Mouse (Mus musculus): ENCODE results near the gene Il9r.

DNA sequence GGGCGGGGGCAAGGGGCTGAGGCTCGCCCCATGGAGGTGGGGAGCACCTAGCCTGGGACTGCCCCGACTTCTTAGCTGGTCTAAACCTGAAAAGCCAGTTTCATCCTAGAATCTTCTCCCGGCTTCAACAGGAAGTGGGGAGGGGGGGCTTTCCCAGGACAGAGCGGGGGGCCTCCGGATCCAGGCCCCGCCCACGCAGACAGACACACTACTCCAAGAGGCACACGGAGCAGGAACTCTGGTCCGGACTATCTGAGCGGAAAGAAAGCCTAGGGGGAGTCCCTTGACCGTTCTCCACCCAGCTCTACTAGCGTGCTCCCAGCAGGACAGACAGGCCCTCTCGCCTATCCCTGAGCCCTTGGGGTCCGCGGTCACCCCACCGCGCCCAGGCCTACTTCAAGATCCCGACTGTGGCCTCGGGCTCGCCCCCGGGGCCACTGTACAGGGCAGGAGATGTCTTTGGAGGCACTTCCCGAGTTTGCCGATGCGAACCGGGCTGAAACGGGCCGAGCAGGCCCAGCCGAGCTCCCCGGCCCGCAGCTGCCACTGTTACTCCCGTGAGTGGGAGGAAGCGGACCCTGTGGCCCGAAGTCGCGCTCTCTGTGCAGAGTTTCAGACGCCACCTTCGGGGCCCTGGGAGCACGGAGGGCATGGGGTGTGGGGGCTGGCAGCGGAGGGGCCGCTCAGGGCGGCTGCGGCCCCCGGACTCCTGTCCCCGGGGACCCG is 21.3 kb upstream of the Il9r start:
- TF ChIP-seq FLI1 (IDR thresholded peaks at IDR 0.05; ENCODE audit: low read length) (no peak), GATA1 (IDR thresholded peaks at IDR 0.05; ENCODE audit: borderline replicate concordance, low read length) (no peak)
